Mouse (Mus musculus): Measurements from ENCODE around the gene Pmepa1. TPM values are rescaled to one million over a fixed set of nuclear protein-coding genes. Genes with fewer than 3 reads are reported as not detected.

The Pmepa1 gene
- polyA plus RNA-seq, 1 experiment from 2014 or later, result 6.9 TPM

DNA sequence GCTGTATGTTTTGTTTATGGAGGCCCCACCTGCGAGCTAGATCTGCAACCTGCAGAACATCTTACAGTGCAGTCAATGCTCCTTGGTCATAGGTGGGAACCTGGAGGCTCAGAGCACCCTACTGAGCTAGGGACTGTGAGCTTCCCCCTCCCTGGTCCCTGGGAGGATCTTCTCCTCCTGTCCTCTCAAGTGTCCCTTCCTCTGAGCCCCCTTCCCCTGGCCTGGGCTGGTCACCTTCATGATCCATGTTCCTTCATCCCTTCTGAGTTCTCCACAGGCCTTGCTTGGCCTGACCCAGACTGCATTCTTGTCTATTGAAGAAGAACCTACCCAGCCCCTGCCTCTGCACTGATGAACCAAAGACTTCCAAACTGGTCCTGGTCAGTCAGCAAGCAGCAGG, 101.8 kb downstream of the Pmepa1 start:
- Histone ChIP-seq H3K9me3 (replicated peaks; ENCODE audit: control insufficient read depth, low read length) (no peaks in the 10 kb centered on the region), H3K27me3 (replicated peaks; ENCODE audit: control insufficient read depth, insufficient read depth, low read length) (0 out of 2 replicates have a peak, but pooled peaks cover 2% of the 10 kb centered on the region), H3K9ac (ENCODE audit: low read length) (0 out of 2 replicates have a peak overlapping the region, but pooled peaks have one; percentile 26), H3K4me1 (ENCODE audit: control insufficient read depth, insufficient read depth, low read length) (peaks cover 16% of the 10 kb centered on the region), H3K27ac (ENCODE audit: low read depth, low read length) (peak overlapping the region; percentile 93), H3K4me2 (ENCODE audit: low read length) (peak overlapping the region; percentile 56), H3K36me3 (ENCODE audit: control insufficient read depth, insufficient read depth, low read length) (no peaks in the 10 kb centered on the region), H3K4me3 (ENCODE audit: low read depth, low read length) (no peak overlapping the region)
- DNase-seq (ENCODE audit: low spot score) (no peak), ATAC-seq (no peak)
- WGBS, result 74% methylated on average over 1 of the region's 1 CpGs

Other genes starting within 250 kb of the Pmepa1 start
- gene Ctcfl, start 157.0 kb downstream of the Pmepa1 start, polyA plus RNA-seq (2014; fragmentation: Nextera tagmentation; extraction: Ambion mirVana), result not detected in 2 replicates
- gene Pck1, start 123.5 kb downstream of the Pmepa1 start, polyA plus RNA-seq (2014; fragmentation: Nextera tagmentation; extraction: Ambion mirVana), result not detected in 2 replicates
- gene Zbp1, start 57.6 kb downstream of the Pmepa1 start, polyA plus RNA-seq (2014; fragmentation: Nextera tagmentation; extraction: Ambion mirVana), result not detected in 2 replicates
- gene 1700021F07Rik, start 246.1 kb upstream of the Pmepa1 start, polyA plus RNA-seq (2014; fragmentation: Nextera tagmentation; extraction: Ambion mirVana), result not detected in 2 replicates